Mouse (Mus musculus) spleen, adult 10 weeks (tissue): ENCODE results near the gene Vps35l. TPM values are rescaled to one million over a fixed set of nuclear protein-coding genes. Genes with fewer than 3 reads are reported as not detected.

Source experiments
- polyA plus RNA-seq: library from polyadenylated mRNA; stranded (reverse); fragments of 350-450 nt; fragmentation: Illumina TruSeq; extraction: RNeasy Lipid Tissue Mini Kit (QIAGEN cat#74804); gene quantifications from one replicate; pipeline ENCODE4 v1.2.3, GENCODE M21; 2015; ENCODE audit warnings: low replicate concordance; ENCODE audit not compliant: insufficient read depth

Gene Vps35l
- 39.1 TPM for polyA plus RNA-seq

GRCm38 (mm10) chr7:118739975-118740531, at the start of gene Vps35l:
Gene Vps35l, plus strand, starts transcription at chr7:118740226.

GRCm38 (mm10) chr7:118705101-118705961, 34.7 kb upstream of the Vps35l start, which contains the start of gene Gde1:
Gene Gde1, minus strand, starts transcription at chr7:118705778.

GRCm38 (mm10) chr7:118712228-118713173, 27.5 kb upstream of the Vps35l start, which contains the start of gene Ccp110:
Gene Ccp110, plus strand, starts transcription at chr7:118712552.

GRCm38 (mm10) chr7:118855171-118855876, 115.3 kb downstream of the Vps35l start, which contains the start of gene Iqck:
Gene Iqck, plus strand, starts transcription at chr7:118855752.

GRCm38 (mm10) chr7:118855877-118856304, 115.9 kb downstream of the Vps35l start, which contains the start of gene Knop1:
Gene Knop1, minus strand, starts transcription at chr7:118856254.

Other genes with a start within 250 kb of the Vps35l start
- gene Itpripl2, start 248.3 kb upstream of the Vps35l start, polyA plus RNA-seq = 20.0 TPM
- 9.4 TPM for gene Coq7, start 206.9 kb upstream of the Vps35l start, polyA plus RNA-seq
- 0.36 TPM for gene Tmc7, start 155.5 kb upstream of the Vps35l start, polyA plus RNA-seq
- not detected for gene Tmc5, start 142.9 kb upstream of the Vps35l start, polyA plus RNA-seq
- 56.1 TPM for gene Gde1, start 34.4 kb upstream of the Vps35l start, polyA plus RNA-seq
- 16.1 TPM for gene Ccp110, start 27.7 kb upstream of the Vps35l start, polyA plus RNA-seq
- gene Iqck, start 115.5 kb downstream of the Vps35l start, polyA plus RNA-seq = 0.91 TPM
- 31.0 TPM for gene Knop1, start 116.0 kb downstream of the Vps35l start, polyA plus RNA-seq